Comparison of ENCODE assay signal across 9 mouse cellular contexts in the genomic region with DNA sequence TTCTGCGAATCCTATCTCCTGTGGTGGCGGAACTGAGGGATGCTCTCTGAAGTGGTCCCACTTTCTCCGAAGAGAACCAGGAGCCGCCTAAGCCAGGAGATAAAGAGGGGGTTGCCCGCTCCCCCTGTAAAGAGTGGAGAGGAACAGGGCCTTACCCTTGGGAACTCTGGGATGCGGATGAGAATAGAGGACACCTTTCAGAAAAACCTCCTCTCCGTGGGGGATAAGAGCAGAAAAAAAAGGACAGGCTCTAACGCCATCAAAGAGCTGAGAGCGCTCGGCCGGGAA. TPM values are rescaled to one million over a fixed set of nuclear protein-coding genes. Genes with fewer than 3 reads are reported as not detected.
DNase-seq lines count a peak whose midpoint lies in the region; ATAC-seq and TF ChIP-seq lines count a peak whose summit lies in the region.
"Had no signal": no experiment of that assay in that cellular context is flagged by ENCODE, and none has a peak within 500 bp of the region (broad histone marks: within the 10 kb centered on the region; RNA-seq: fewer than 3 reads in every experiment).

No protein-coding gene starts in this region.

- DNase-seq in layer of hippocampus, adult 2 months (ENCODE audit: low spot score in 2 of 2): no peak
- DNase-seq in layer of hippocampus, postnatal 36 days: no peak
- no peak for DNase-seq in layer of hippocampus, postnatal 25 days (ENCODE audit: extremely low spot score in 1 of 2, low spot score in 1 of 2)
- no peak for DNase-seq in ovary, postnatal 14 days (ENCODE audit: low spot score)
- DNase-seq in cerebellum, postnatal 36 days: no peak

- H3K27ac ChIP-seq in layer of hippocampus, adult 2 months: peak overlapping the region; percentile 99
- peak overlapping the region; percentile 90 for H3K27ac ChIP-seq in forebrain, embryonic 12.5 days
- H3K27ac ChIP-seq in limb, embryonic 12.5 days: no peak overlapping the region
- H3K27ac ChIP-seq in neural tube, embryonic 15.5 days (replicated peaks): peak overlapping the region; percentile 94

- no peaks in the 10 kb centered on the region for H3K36me3 ChIP-seq in forebrain, embryonic 12.5 days (replicated peaks)
- H3K36me3 ChIP-seq in limb, embryonic 12.5 days: no peaks in the 10 kb centered on the region
- H3K36me3 ChIP-seq in neural tube, embryonic 15.5 days: no peaks in the 10 kb centered on the region

- 2% methylated on average over 11 of the region's 11 CpGs for WGBS in forebrain, embryonic 12.5 days
- WGBS in limb, embryonic 12.5 days: 2% methylated on average over 11 of the region's 11 CpGs
- 0% methylated on average over 11 of the region's 11 CpGs for WGBS in neural tube, embryonic 15.5 days

- H3K9me3 ChIP-seq in forebrain, embryonic 12.5 days: no peaks in the 10 kb centered on the region
- H3K9me3 ChIP-seq in limb, embryonic 12.5 days: no peaks in the 10 kb centered on the region
- no peaks in the 10 kb centered on the region for H3K9me3 ChIP-seq in neural tube, embryonic 15.5 days (replicated peaks)

- H3K4me3 ChIP-seq in layer of hippocampus, adult 2 months: peak overlapping the region; percentile 81
- peak overlapping the region; percentile 60 for H3K4me3 ChIP-seq in forebrain, embryonic 12.5 days (replicated peaks)
- peak overlapping the region; percentile 49 for H3K4me3 ChIP-seq in limb, embryonic 12.5 days (replicated peaks)
- peak overlapping the region; percentile 72 for H3K4me3 ChIP-seq in neural tube, embryonic 15.5 days (replicated peaks)

- H3K4me1 ChIP-seq in forebrain, embryonic 12.5 days: peaks cover 18% of the 10 kb centered on the region
- H3K4me1 ChIP-seq in limb, embryonic 12.5 days (replicated peaks): peaks cover 18% of the 10 kb centered on the region
- peaks cover 18% of the 10 kb centered on the region for H3K4me1 ChIP-seq in neural tube, embryonic 15.5 days

- peak; percentile 35 for ATAC-seq in forebrain, embryonic 12.5 days (ENCODE audit: low FRiP score)
- no peak for ATAC-seq in limb, embryonic 12.5 days (ENCODE audit: insufficient number of reproducible peaks, insufficient read depth, low FRiP score, low TSS enrichment, low read depth)
- ATAC-seq in neural tube, embryonic 15.5 days (ENCODE audit: low FRiP score): peak; percentile 42

- no peak for TF ChIP-seq CTCF in layer of hippocampus, adult 2 months (conservative IDR thresholded peaks at IDR 0.05)

- H3K4me2 ChIP-seq in forebrain, embryonic 12.5 days: peak overlapping the region; percentile 71
- H3K4me2 ChIP-seq in limb, embryonic 12.5 days: peak overlapping the region; percentile 85
- H3K4me2 ChIP-seq in neural tube, embryonic 15.5 days: peak overlapping the region; percentile 76

- H3K27me3 ChIP-seq in forebrain, embryonic 12.5 days: peaks cover 60% of the 10 kb centered on the region
- peaks cover 82% of the 10 kb centered on the region for H3K27me3 ChIP-seq in limb, embryonic 12.5 days
- H3K27me3 ChIP-seq in neural tube, embryonic 15.5 days (replicated peaks): peaks cover 6% of the 10 kb centered on the region; the same call in 1 of the 2 replicates

- H3K9ac ChIP-seq in forebrain, embryonic 12.5 days: peak overlapping the region; percentile 78
- no peak overlapping the region for H3K9ac ChIP-seq in limb, embryonic 12.5 days (replicated peaks)
- H3K9ac ChIP-seq in neural tube, embryonic 15.5 days (replicated peaks): peak overlapping the region; percentile 85

RNA-seq across cellular contexts. Expression of a gene that starts 0.4 kb away (rescaled TPM):
- total RNA-seq in layer of hippocampus, adult 2 months (2021): 100 to 1,000 TPM; 170 to 180 TPM
- total RNA-seq in layer of hippocampus, postnatal 36 days (2021): 100 to 1,000 TPM; 183 to 189 TPM
- polyA plus RNA-seq in forebrain, embryonic 12.5 days (2016; fragmentation: Nextera tagmentation; extraction: Ambion mirVana): 204 and 215 TPM in 2 replicates
- polyA plus RNA-seq in limb, embryonic 12.5 days (2016; fragmentation: Nextera tagmentation; extraction: Ambion mirVana): 0.40 and 2.2 TPM in 2 replicates
- polyA plus RNA-seq in neural tube, embryonic 15.5 days (2015; fragmentation: Nextera tagmentation; extraction: Ambion mirVana): 385 and 491 TPM in 2 replicates
- total RNA-seq in layer of hippocampus, postnatal 25 days (2021): 100 to 1,000 TPM; 178 to 189 TPM
- total RNA-seq: gastrocnemius, adult 8-10 months had no signal

RNA-seq across cellular contexts. Expression of a gene that starts 0.8 kb away (rescaled TPM):
- total RNA-seq in layer of hippocampus, adult 2 months (2021): 10 to 100 TPM; 80.9 to 84.4 TPM
- total RNA-seq in layer of hippocampus, postnatal 36 days (2021): 10 to 100 TPM; 69.8 to 84.2 TPM
- polyA plus RNA-seq in forebrain, embryonic 12.5 days (2016; fragmentation: Nextera tagmentation; extraction: Ambion mirVana): 74.0 and 76.0 TPM in 2 replicates
- polyA plus RNA-seq in limb, embryonic 12.5 days (2016; fragmentation: Nextera tagmentation; extraction: Ambion mirVana): 85.4 and 85.7 TPM in 2 replicates
- 72.1 and 78.5 TPM in 2 replicates for polyA plus RNA-seq in neural tube, embryonic 15.5 days (2015; fragmentation: Nextera tagmentation; extraction: Ambion mirVana)
- total RNA-seq in layer of hippocampus, postnatal 25 days (2021): 10 to 100 TPM; 70.7 to 71.1 TPM

RNA-seq across cellular contexts. Expression of a gene that starts 36.6 kb away (rescaled TPM):
- 10 to 100 TPM; 19.3 to 25.5 TPM for total RNA-seq in layer of hippocampus, adult 2 months (2021)
- 10 to 100 TPM; 21.3 to 24.6 TPM for total RNA-seq in layer of hippocampus, postnatal 36 days (2021)
- 32.6 and 33.4 TPM in 2 replicates for polyA plus RNA-seq in forebrain, embryonic 12.5 days (2016; fragmentation: Nextera tagmentation; extraction: Ambion mirVana)
- polyA plus RNA-seq in limb, embryonic 12.5 days (2016; fragmentation: Nextera tagmentation; extraction: Ambion mirVana): 34.5 and 35.7 TPM in 2 replicates
- polyA plus RNA-seq in neural tube, embryonic 15.5 days (2015; fragmentation: Nextera tagmentation; extraction: Ambion mirVana): 31.0 and 34.5 TPM in 2 replicates
- 10 to 100 TPM; 14.5 to 20.2 TPM for total RNA-seq in layer of hippocampus, postnatal 25 days (2021)

RNA-seq across cellular contexts. Expression of a gene that starts 53.4 kb away (rescaled TPM):
- total RNA-seq in layer of hippocampus, adult 2 months (2021): 1 to 10 TPM; 5.2 to 5.6 TPM
- total RNA-seq in layer of hippocampus, postnatal 36 days (2021): 1 to 10 TPM; 5.6 to 6.5 TPM
- polyA plus RNA-seq in forebrain, embryonic 12.5 days (2016; fragmentation: Nextera tagmentation; extraction: Ambion mirVana): 10.7 and 11.4 TPM in 2 replicates
- polyA plus RNA-seq in limb, embryonic 12.5 days (2016; fragmentation: Nextera tagmentation; extraction: Ambion mirVana): 10.8 and 11.4 TPM in 2 replicates
- polyA plus RNA-seq in neural tube, embryonic 15.5 days (2015; fragmentation: Nextera tagmentation; extraction: Ambion mirVana): 4.9 and 5.6 TPM in 2 replicates
- 1 to 10 TPM; 6.0 to 7.2 TPM for total RNA-seq in layer of hippocampus, postnatal 25 days (2021)
